Mouse (Mus musculus) embryonic fibroblast, embryonic 13.5 days (primary cell): Measurements from ENCODE around the gene Hbq1b.

Experiments
- CTCF ChIP-seq: IDR thresholded peaks from 2 replicates; pipeline ENCODE4 v1.5.1; 2011; ENCODE audit warnings: mild to moderate bottlenecking, control low read depth, low read length, moderate library complexity, borderline replicate concordance; ENCODE audit not compliant: insufficient read depth
- POLR2A ChIP-seq: IDR thresholded peaks from 2 replicates; pipeline ENCODE4 v1.6.1; 2011; ENCODE audit warnings: low read depth, mild to moderate bottlenecking, control low read depth, low read length, moderate library complexity

GRCm38 (mm10) chr11:32331075-32331474 lies 44.3 kb downstream of the Hbq1b start:
- TF ChIP-seq POLR2A (no peak), CTCF (no peak)
